Mouse (Mus musculus) kidney, embryonic 16.5 days (tissue): Measurements from ENCODE around the gene Yjefn3. TPM values are rescaled to one million over a fixed set of nuclear protein-coding genes. Genes with fewer than 3 reads are reported as not detected.
"Not testable (repeated sequence)": the region's sequence is repeated elsewhere in the genome, so short reads cannot be mapped to it uniquely, and the experiment has no call there.

ENCODE experiments used
- ATAC-seq: fragments of 200-750 bp; cut with Nextera tagmentation; 2 replicates; pipeline ENCODE4 v1.8.0; 2017; ENCODE audit warnings: moderate TSS enrichment; ENCODE audit not compliant: low FRiP score, low TSS enrichment
- H3K27ac ChIP-seq: fragments of 300-500 bp; sonication (generic); 2 replicates; pipeline ENCODE4 v1.5.1; 2014; ENCODE audit warnings: low read length
- H3K27me3 ChIP-seq: fragments of 300-500 bp; sonication (generic); 2 replicates; pipeline ENCODE4 v1.6.1; 2014; ENCODE audit warnings: low read length, control low read depth, mixed read lengths; ENCODE audit not compliant: insufficient read depth
- H3K36me3 ChIP-seq: fragments of 300-500 bp; sonication (generic); 2 replicates; pipeline ENCODE4 v1.6.1; 2014; ENCODE audit warnings: low read length, control low read depth, mixed read lengths; ENCODE audit not compliant: insufficient read depth
- H3K4me1 ChIP-seq: fragments of 300-500 bp; sonication (generic); 2 replicates; pipeline ENCODE4 v1.6.1; 2014; ENCODE audit warnings: low read length, control low read depth, mixed read lengths; ENCODE audit not compliant: insufficient read depth
- H3K4me2 ChIP-seq: fragments of 300-500 bp; sonication (generic); replicated peaks from 2 replicates; pipeline ENCODE4 v1.6.1; 2014; ENCODE audit warnings: low read depth, low read length
- H3K4me3 ChIP-seq: fragments of 300-500 bp; sonication (generic); 2 replicates; pipeline ENCODE4 v1.5.1; 2014; ENCODE audit warnings: mild to moderate bottlenecking, low read length
- H3K9ac ChIP-seq: fragments of 300-500 bp; sonication (generic); replicated peaks from 2 replicates; pipeline ENCODE4 v1.6.1; 2014; ENCODE audit warnings: low read length
- H3K9me3 ChIP-seq: fragments of 300-500 bp; sonication (generic); 2 replicates; pipeline ENCODE4 v1.6.1; 2016; ENCODE audit warnings: low read length, control low read depth
- WGBS: fragments of 180-500 bp; shearing (Covaris S2); extraction: QIAGEN DNeasy Blood & Tissue Kit; methylation state at CpG from one replicate; pipeline ENCODE4 v1.1.7; 2014; 5-methylcytosine and 5-hydroxymethylcytosine counted together
- polyA plus RNA-seq: library from polyadenylated mRNA; unstranded; fragments of >200 nt; fragmentation: Nextera tagmentation; extraction: Ambion mirVana; gene quantifications from 2 replicates; pipeline ENCODE4 v1.2.1, GENCODE M21; 2015

The Yjefn3 gene
- polyA plus RNA-seq = 3.1 and 5.0 TPM in 2 replicates

DNA sequence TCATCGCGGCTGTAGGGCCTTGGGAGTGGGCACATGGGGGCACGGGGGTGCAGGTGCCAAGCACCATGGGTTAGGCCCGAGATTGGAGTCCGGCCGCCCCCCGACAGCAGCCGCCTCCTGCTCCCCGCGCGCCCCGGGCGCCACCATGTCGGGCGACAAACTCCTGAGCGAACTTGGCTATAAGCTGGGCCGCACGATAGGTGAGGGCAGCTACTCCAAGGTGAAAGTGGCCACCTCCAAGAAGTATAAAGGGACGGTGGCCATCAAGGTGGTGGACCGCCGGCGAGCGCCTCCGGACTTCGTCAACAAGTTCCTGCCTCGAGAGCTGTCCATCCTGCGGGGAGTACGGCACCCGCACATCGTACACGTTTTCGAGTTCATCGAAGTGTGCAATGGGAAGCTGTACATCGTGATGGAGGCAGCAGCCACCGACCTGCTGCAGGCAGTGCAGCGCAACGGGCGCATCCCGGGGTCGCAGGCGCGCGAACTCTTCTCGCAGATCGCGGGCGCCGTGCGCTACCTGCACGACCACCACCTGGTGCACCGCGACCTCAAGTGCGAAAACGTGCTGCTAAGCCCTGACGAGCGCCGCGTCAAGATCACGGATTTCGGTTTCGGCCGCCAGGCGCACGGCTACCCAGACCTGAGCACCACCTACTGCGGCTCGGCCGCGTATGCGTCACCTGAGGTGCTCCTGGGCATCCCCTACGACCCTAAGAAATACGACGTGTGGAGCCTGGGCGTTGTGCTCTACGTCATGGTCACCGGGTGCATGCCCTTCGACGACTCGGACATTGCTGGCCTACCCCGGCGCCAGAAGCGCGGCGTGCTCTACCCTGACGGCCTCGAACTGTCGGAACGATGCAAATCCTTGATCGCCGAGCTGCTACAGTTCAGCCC, at the start of gene Yjefn3, which contains the start of the genes Tssk6 and Ndufa13:
Gene Yjefn3 (minus strand): TSS at position 550 of the 900 bp plus-strand sequence.
Gene Tssk6 (plus strand): TSS at position 22 of the 900 bp plus-strand sequence.
Gene Ndufa13 (minus strand): TSS at position 396 of the 900 bp plus-strand sequence.
- Histone ChIP-seq H3K36me3 (0 out of 2 replicates have a peak, but pooled peaks cover 7% of the 10 kb centered on the region), H3K9ac (peak within 1 kb of the TSS; percentile 87), H3K4me2 (peak within 1 kb of the TSS; percentile 88), H3K27ac (peak within 1 kb of the TSS; percentile 94), H3K27me3 (no peaks in the 10 kb centered on the region), H3K4me1 (peaks cover 39% of the 10 kb centered on the region), H3K4me3 (peak within 1 kb of the TSS; percentile 83), H3K9me3 (no peaks in the 10 kb centered on the region)
- ATAC-seq = peak; percentile 46
- 3% methylated on average over 89 of the region's 89 CpGs for WGBS

DNA sequence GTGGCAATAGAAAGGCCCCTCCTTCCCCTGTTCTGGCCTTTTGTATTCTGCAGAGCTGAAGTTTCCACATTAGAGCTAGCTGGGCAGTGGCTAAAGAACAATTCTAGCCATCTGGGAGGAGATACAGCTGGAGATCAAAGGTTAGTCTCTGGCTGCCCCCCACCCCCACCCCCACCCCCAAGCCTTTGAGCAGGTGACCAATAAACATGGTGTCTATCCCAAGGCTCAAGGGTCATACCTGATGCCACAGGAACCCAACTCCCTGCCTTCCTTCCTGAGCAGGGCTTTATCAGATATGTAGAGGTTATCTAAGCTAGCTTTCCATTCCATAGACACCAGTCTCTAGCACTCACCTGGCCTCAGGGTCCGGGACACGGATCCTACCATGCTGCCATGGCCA, 47.8 kb upstream of the Yjefn3 start:
- no peak overlapping the region for H3K27ac ChIP-seq
- no peak overlapping the region for H3K4me2 ChIP-seq
- peaks cover 14% of the 10 kb centered on the region for H3K36me3 ChIP-seq
- 86% methylated on average over 2 of the region's 2 CpGs for WGBS
- H3K4me1 ChIP-seq = peaks cover 15% of the 10 kb centered on the region
- no peak overlapping the region for H3K4me3 ChIP-seq
- no peak overlapping the region for H3K9ac ChIP-seq
- no peak for ATAC-seq
- no peaks in the 10 kb centered on the region for H3K27me3 ChIP-seq
- H3K9me3 ChIP-seq = no peaks in the 10 kb centered on the region

DNA sequence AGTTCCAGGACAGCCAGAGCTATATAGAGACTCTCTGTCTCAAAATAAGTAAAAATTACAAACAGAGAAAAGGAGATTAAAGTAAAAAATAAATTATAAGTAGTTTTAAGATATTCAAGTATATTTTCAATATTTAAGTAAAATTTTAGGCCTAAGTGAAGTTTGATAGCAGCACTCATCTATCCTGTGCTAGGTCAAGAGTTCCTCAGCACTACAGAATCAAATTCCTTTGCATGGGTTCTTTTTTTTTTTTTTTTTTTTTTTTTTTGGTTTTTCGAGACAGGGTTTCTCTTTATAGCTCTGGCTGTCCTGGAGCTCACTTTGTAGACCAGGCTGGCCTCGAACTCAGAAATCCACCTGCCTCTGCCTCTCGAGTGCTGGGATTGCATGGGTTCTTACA, 40.0 kb upstream of the Yjefn3 start:
- not testable (repeated sequence) for H3K9ac ChIP-seq, H3K27me3 ChIP-seq, H3K36me3 ChIP-seq, H3K27ac ChIP-seq, H3K4me3 ChIP-seq, ATAC-seq, H3K4me2 ChIP-seq, H3K9me3 ChIP-seq
- 91% methylated on average over 2 of the region's 3 CpGs for WGBS
- H3K4me1 ChIP-seq = peaks cover 19% of the 10 kb centered on the region

GRCm38 (mm10) chr8:69940386-69940785, 37.9 kb upstream of the Yjefn3 start:
- no peaks in the 10 kb centered on the region for H3K9me3 ChIP-seq
- peaks cover 38% of the 10 kb centered on the region for H3K4me1 ChIP-seq
- H3K4me3 ChIP-seq = no peak overlapping the region
- H3K4me2 ChIP-seq = no peak overlapping the region
- no peaks in the 10 kb centered on the region for H3K27me3 ChIP-seq
- 91% methylated on average over 2 of the region's 2 CpGs for WGBS
- H3K9ac ChIP-seq = no peak overlapping the region
- no peak for ATAC-seq
- H3K36me3 ChIP-seq = peaks cover 4% of the 10 kb centered on the region; the same call in 1 of the 2 replicates
- H3K27ac ChIP-seq = peak overlapping the region; percentile 52

DNA sequence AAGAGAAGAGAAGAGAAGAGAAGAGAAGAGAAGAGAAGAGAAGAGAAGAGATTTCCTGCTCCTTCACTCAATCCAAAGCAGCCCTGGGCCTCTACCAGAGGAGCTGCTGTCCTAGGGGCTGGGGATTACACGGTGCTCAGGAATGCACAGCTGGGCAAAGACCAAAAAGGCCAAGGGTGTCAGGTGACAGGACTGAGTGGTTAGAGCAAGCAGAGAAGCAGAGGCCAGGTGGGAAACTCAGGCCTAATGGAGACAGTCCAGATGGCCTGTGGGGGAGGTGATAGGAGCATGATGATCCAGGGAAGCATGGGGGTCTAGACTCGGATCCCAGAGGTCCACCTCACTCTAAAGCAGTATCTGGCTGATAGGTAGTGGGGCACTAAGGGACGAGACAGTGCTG, 37.1 kb upstream of the Yjefn3 start:
- H3K27me3 ChIP-seq = no peaks in the 10 kb centered on the region
- H3K4me2 ChIP-seq = no peak overlapping the region
- no peaks in the 10 kb centered on the region for H3K9me3 ChIP-seq
- no peak overlapping the region for H3K4me3 ChIP-seq
- H3K4me1 ChIP-seq = peaks cover 39% of the 10 kb centered on the region
- 15% methylated on average over 3 of the region's 3 CpGs for WGBS
- ATAC-seq = peak; percentile 89
- no peak overlapping the region for H3K9ac ChIP-seq
- H3K36me3 ChIP-seq = peaks cover 8% of the 10 kb centered on the region; the same call in 1 of the 2 replicates
- peak overlapping the region; percentile 52 for H3K27ac ChIP-seq

- Histone ChIP-seq H3K4me2 (no peak overlapping the region), H3K4me3 (no peak overlapping the region), H3K27me3 (no peaks in the 10 kb centered on the region), H3K9me3 (no peaks in the 10 kb centered on the region), H3K36me3 (peaks cover 13% of the 10 kb centered on the region; the same call in 1 of the 2 replicates), H3K4me1 (peaks cover 39% of the 10 kb centered on the region), H3K27ac (no peak overlapping the region), H3K9ac (no peak overlapping the region)
- ATAC-seq = no peak
- 70% methylated on average over 6 of the region's 6 CpGs for WGBS
Observed at GRCm38 (mm10) chr8:69938245-69938982, 35.9 kb upstream of the Yjefn3 start.

DNA sequence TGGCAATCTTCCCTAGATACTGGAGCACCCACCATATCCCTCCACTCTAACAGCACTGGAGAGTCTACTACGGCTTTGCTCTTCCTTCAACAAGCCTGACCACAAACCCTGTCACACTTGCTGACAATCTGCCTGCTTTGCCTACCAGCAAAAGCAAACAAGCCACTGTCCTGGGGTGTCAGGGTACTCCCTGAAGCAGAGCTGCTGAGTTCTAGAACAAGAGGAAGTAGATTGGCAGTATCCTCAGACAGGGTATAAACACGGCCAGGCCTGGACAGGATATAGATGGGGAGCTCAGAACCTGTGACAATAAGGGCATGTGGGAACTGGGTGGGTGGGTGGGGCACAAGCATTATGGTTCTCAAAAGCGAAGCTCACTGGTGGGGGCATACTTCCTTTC, 35.0 kb upstream of the Yjefn3 start:
- H3K4me2 ChIP-seq = no peak overlapping the region
- peaks cover 13% of the 10 kb centered on the region; the same call in 1 of the 2 replicates for H3K36me3 ChIP-seq
- no peak overlapping the region; the same call in 1 of the 2 replicates for H3K9ac ChIP-seq
- ATAC-seq = no peak
- H3K4me1 ChIP-seq = peaks cover 39% of the 10 kb centered on the region
- no peak overlapping the region for H3K4me3 ChIP-seq
- WGBS = 83% methylated on average over 3 of the region's 3 CpGs
- H3K27ac ChIP-seq = no peak overlapping the region
- no peaks in the 10 kb centered on the region for H3K9me3 ChIP-seq
- H3K27me3 ChIP-seq = no peaks in the 10 kb centered on the region

- peak; percentile 77 for ATAC-seq
- peak overlapping the region; percentile 0; the same call in 1 of the 2 replicates for H3K9ac ChIP-seq
- H3K9me3 ChIP-seq = no peaks in the 10 kb centered on the region
- peaks cover 16% of the 10 kb centered on the region; the same call in 1 of the 2 replicates for H3K36me3 ChIP-seq
- no peak overlapping the region for H3K4me3 ChIP-seq
- 64% methylated on average over 7 of the region's 7 CpGs for WGBS
- peak overlapping the region; percentile 81 for H3K27ac ChIP-seq
- no peaks in the 10 kb centered on the region for H3K27me3 ChIP-seq
- no peak overlapping the region for H3K4me2 ChIP-seq
- H3K4me1 ChIP-seq = peaks cover 39% of the 10 kb centered on the region
Observed at GRCm38 (mm10) chr8:69936050-69936794, 33.7 kb upstream of the Yjefn3 start.

GRCm38 (mm10) chr8:69935431-69935830, 32.9 kb upstream of the Yjefn3 start:
- ATAC-seq = no peak
- Histone ChIP-seq H3K27ac (0 out of 2 replicates have a peak overlapping the region, but pooled peaks have one; percentile 11), H3K4me2 (no peak overlapping the region), H3K27me3 (no peaks in the 10 kb centered on the region), H3K4me1 (peaks cover 35% of the 10 kb centered on the region), H3K4me3 (no peak overlapping the region), H3K9me3 (no peaks in the 10 kb centered on the region), H3K36me3 (peaks cover 19% of the 10 kb centered on the region; the same call in 1 of the 2 replicates), H3K9ac (no peak overlapping the region)
- 100% methylated on average over 3 of the region's 3 CpGs for WGBS
